Mouse (Mus musculus) E14TG2a.4 (cell line): ENCODE data around the gene Ccdc187.

Source experiments
- CTCF ChIP-seq: conservative IDR thresholded peaks from 2 replicates; pipeline ENCODE4 v1.5.1; 2014; ENCODE audit warnings: low read length
- NANOG ChIP-seq: IDR thresholded peaks from 2 replicates; pipeline ENCODE4 v1.6.1; 2014; ENCODE audit warnings: borderline replicate concordance, low read length, mixed read lengths
- POU5F1 ChIP-seq: IDR thresholded peaks from 2 replicates; pipeline ENCODE4 v1.6.1; 2014; ENCODE audit warnings: low read length, borderline replicate concordance

DNA sequence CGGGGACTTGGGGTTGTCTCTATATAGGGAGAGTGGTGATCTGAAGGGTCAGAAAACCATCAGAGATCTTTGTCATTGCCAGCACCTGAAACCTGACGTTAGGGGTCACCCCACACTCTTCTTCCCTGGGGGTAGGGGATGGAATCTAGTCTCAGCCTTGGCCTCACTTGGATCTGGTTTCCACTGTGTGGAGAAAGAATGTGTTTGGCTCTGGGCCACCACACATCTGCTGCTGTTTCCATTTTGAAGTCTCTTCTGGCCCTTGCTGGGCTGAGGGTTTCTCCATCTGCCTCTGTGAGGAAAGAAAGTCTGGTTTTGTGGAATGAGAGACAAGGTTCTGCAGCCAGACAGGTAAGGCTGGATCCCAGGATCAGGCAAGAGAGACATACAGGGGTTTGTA, 29.3 kb downstream of the Ccdc187 start:
- no peak for TF ChIP-seq CTCF
- no peak for TF ChIP-seq NANOG
- TF ChIP-seq POU5F1, result no peak
